Mouse (Mus musculus): Measurements from ENCODE around the gene Tspan18. TPM values are rescaled to one million over a fixed set of nuclear protein-coding genes. Genes with fewer than 3 reads are reported as not detected.

Tspan18 gene
- polyA plus RNA-seq, 1 experiment from 2014 or later: 30.3 TPM

DNA sequence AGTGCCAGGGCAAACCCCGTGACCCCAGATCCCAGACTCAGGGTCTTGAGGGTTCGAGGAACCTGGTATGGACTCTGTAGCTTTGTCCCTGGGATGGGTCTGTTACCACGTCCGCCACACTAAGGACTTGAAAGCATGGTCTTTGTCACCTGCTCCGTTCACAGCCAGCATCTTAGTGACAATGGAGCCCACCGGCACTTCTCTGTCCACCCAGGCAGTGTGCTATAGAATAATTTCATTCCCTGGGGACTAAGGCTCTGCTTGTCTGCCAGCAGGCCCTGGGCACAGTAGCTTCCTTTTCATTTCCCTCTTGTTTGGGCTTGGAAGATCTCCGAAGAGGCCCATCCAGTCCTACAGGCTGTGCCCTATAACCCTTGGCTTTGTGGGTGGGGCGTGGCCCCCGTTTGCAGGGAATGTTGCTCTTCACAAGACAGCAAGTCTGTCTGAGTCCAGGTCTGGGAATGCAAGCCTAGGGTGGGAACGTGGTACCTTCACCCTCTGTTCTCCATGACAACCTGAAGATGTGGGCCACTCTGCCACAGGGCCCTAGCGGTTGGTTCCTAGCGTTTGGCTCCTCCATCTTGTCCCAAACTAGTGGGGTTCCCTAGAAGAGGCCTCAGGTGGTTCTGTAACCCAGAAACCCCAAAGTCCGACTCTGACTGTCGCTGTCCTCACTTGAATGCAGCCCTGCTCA is 142.7 kb downstream of the Tspan18 start:
- Histone ChIP-seq H3K27ac (ENCODE audit: low read length) (peak overlapping the region; percentile 21; the same call in 1 of the 2 replicates), H3K4me3 (ENCODE audit: low read depth, low read length) (no peak overlapping the region), H3K27me3 (ENCODE audit: control insufficient read depth, insufficient read depth, low read length) (no peaks in the 10 kb centered on the region), H3K9me3 (ENCODE audit: control insufficient read depth, low read depth, low read length) (no peaks in the 10 kb centered on the region), H3K9ac (replicated peaks; ENCODE audit: low read depth, low read length) (no peak overlapping the region), H3K4me1 (ENCODE audit: control insufficient read depth, insufficient read depth, low read length) (peaks cover 33% of the 10 kb centered on the region), H3K36me3 (ENCODE audit: control insufficient read depth, insufficient read depth, low read length) (no peaks in the 10 kb centered on the region), H3K4me2 (replicated peaks; ENCODE audit: low read depth, low read length) (peak overlapping the region; percentile 22; the same call in 1 of the 2 replicates)
- ATAC-seq (ENCODE audit: insufficient number of reproducible peaks, insufficient read depth, low FRiP score, low read depth): no peak
- WGBS: 68% methylated on average over 14 of the region's 14 CpGs

DNA sequence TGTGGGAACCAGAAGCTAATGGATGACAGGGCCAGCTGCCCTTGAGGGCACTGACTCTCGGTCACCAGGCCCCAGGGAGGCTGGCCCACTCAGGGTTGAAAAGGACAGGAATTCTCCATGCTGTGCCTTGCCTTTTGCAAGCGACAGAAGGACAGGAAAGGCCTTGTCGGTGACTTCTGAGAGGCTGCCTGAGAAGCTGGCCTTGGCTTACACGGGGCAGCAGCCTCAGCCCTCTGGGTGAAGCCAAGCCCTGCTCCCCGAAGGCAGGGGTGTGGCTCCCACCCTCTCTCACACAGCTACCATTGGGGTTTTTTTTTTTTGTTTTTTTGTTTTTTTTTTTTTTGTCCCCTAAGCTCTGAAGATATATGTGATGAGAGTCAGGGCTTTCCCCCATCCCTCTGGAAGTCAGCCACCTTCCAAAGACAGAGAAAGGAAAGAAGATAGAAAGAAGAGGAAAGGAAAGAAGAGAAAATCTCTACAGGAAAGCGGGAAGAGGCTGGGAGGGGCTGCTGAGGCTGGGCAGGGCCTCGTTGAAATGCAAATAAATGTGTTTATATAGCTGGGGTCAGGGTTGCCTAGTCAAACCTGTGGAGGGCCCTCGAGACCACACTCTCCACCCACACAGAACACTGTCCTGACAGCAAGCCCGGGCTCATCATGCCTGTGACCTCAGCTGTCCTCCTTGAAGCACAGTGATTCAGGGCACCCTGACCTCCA is 143.4 kb downstream of the Tspan18 start:
- Histone ChIP-seq H3K36me3 (ENCODE audit: control insufficient read depth, insufficient read depth, low read length) (no peaks in the 10 kb centered on the region), H3K4me2 (replicated peaks; ENCODE audit: low read depth, low read length) (peak overlapping the region; percentile 22), H3K4me3 (ENCODE audit: low read depth, low read length) (no peak overlapping the region), H3K27ac (ENCODE audit: low read length) (peak overlapping the region; percentile 48; the same call in 1 of the 2 replicates), H3K9ac (replicated peaks; ENCODE audit: low read depth, low read length) (no peak overlapping the region), H3K4me1 (ENCODE audit: control insufficient read depth, insufficient read depth, low read length) (peaks cover 33% of the 10 kb centered on the region), H3K9me3 (ENCODE audit: control insufficient read depth, low read depth, low read length) (no peaks in the 10 kb centered on the region), H3K27me3 (ENCODE audit: control insufficient read depth, insufficient read depth, low read length) (no peaks in the 10 kb centered on the region)
- 29% methylated on average over 9 of the region's 9 CpGs for WGBS
- ATAC-seq (ENCODE audit: insufficient number of reproducible peaks, insufficient read depth, low FRiP score, low read depth): no peak

DNA sequence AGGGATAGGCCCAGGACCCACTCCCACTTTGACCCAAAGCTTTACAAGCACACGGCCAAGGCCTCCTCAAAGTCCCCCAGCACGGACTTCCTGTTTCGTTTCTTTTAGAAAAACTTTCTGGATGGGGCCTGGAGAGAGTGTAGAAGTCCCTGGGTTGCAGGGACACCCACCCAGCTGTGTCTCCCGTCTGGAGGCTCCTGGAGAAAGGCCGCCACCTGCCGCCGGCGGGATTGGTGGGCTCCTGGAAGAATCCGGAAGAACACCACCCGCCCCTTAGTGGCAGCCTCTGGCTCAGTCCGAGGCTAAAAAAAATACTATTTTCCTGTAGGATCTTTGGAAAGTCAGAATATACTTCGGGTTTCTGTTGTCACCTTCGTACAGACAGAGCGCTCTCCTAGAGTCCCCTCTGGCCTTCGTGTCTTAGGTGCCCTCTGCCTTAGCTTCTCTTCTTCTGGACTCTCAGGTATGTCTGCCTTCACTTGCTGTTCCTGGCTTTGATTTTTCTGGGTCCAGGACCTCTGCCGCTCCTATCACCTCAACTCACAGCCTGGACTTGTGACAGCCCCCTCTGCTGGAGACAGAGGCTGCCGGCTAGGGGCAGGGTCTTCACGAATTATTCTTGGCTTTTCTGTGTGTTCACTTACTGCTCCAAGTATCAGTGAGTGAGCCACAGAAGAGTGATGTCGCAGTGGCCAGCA is 145.4 kb downstream of the Tspan18 start:
- no peaks in the 10 kb centered on the region for H3K36me3 ChIP-seq (ENCODE audit: control insufficient read depth, insufficient read depth, low read length)
- WGBS: 9% methylated on average over 19 of the region's 19 CpGs
- peaks cover 26% of the 10 kb centered on the region for H3K4me1 ChIP-seq (ENCODE audit: control insufficient read depth, insufficient read depth, low read length)
- H3K4me3 ChIP-seq (ENCODE audit: low read depth, low read length): peak overlapping the region; percentile 76
- peak overlapping the region; percentile 69 for H3K9ac ChIP-seq (replicated peaks; ENCODE audit: low read depth, low read length)
- ATAC-seq (ENCODE audit: insufficient number of reproducible peaks, insufficient read depth, low FRiP score, low read depth): no peak
- peak overlapping the region; percentile 99 for H3K4me2 ChIP-seq (replicated peaks; ENCODE audit: low read depth, low read length)
- H3K27me3 ChIP-seq (ENCODE audit: control insufficient read depth, insufficient read depth, low read length): no peaks in the 10 kb centered on the region
- H3K27ac ChIP-seq (ENCODE audit: low read length): peak overlapping the region; percentile 52; the same call in 1 of the 2 replicates
- no peaks in the 10 kb centered on the region for H3K9me3 ChIP-seq (ENCODE audit: control insufficient read depth, low read depth, low read length)

DNA sequence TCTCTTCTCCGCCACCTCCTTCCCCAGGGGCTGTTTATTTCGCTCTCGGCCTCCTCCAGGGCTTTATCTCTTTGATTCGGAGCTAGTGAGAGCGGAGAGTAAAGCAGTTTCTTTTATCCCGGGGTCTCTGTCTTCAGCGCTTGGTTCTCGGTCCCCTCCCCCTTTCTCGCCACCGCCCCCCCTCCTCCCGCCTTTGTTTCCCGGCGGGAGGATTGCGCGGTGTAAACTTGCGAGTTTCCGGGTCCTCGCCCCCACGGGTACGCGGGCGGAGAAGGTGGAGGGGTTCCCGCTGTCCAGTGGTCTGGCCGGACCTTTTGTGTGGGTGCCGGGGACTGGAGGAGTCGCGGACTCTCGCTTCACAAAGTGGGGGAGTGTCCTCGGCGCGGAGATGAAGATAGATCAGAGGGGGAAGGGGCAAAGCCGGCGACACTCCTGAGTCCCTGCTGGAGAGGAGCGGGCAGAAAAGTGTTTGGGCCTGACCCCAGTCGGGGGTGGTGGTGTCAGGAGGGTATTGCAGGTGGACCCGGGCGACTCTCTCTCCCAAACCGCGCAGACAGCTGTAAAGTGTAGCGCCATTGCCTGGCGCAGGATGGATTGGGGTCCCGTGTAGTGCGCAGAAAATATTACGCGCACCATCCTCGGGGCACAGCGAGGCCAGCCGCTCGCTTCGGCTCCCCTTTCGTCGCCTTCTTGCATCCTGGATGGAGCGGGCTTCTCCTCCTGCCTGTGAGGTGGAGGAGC is 146.1 kb downstream of the Tspan18 start:
- H3K36me3 ChIP-seq (ENCODE audit: control insufficient read depth, insufficient read depth, low read length): no peaks in the 10 kb centered on the region
- no peaks in the 10 kb centered on the region for H3K9me3 ChIP-seq (ENCODE audit: control insufficient read depth, low read depth, low read length)
- peak overlapping the region; percentile 76 for H3K4me3 ChIP-seq (ENCODE audit: low read depth, low read length)
- under 1% methylated on average over 53 of the region's 53 CpGs for WGBS
- no peak for ATAC-seq (ENCODE audit: insufficient number of reproducible peaks, insufficient read depth, low FRiP score, low read depth)
- H3K4me2 ChIP-seq (replicated peaks; ENCODE audit: low read depth, low read length): peak overlapping the region; percentile 99
- H3K27ac ChIP-seq (ENCODE audit: low read length): peak overlapping the region; percentile 52
- peaks cover 23% of the 10 kb centered on the region for H3K4me1 ChIP-seq (ENCODE audit: control insufficient read depth, insufficient read depth, low read length)
- H3K9ac ChIP-seq (replicated peaks; ENCODE audit: low read depth, low read length): peak overlapping the region; percentile 69
- H3K27me3 ChIP-seq (ENCODE audit: control insufficient read depth, insufficient read depth, low read length): no peaks in the 10 kb centered on the region

DNA sequence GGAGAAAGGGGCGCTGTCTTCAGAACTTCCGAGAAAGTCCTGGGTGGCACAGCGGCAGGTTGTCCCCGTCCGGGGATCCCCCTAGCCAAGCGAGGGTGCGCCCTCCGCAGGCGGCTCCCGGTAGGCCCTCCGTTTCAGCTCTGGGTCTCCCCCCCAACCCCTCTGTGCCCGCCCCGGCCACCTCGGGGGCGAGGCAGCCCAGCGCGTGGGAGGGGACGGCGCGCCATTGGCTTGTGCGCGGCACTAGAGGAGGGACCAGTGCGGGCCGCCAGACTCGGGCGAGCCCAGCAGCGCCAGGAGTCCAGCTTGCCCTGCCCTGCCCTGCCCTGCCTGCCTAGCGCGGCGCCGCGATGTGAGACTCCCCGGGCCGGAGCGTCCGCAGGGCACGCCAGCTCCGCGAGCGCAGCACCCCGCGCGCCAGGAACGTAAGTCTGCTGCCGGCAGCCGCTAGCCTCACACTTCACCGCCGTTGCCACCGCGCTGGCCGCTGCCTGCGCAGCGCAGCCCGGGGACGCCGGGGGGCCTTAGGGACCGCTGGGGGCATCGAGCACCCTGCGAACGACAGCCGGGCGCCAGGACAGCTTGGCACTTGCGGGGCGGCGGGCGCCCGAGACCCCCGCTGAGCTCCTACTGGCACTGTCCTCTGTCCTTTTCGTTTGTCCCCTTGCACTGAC is 146.8 kb downstream of the Tspan18 start, which contains the start of gene Trp53i11:
Gene Trp53i11, plus strand, starts transcription at position 226 of the 674 bp plus-strand sequence.
- H3K4me3 ChIP-seq (ENCODE audit: low read depth, low read length): peak within 1 kb of the TSS; percentile 76
- peak within 1 kb of the TSS; percentile 99 for H3K4me2 ChIP-seq (replicated peaks; ENCODE audit: low read depth, low read length)
- H3K27me3 ChIP-seq (ENCODE audit: control insufficient read depth, insufficient read depth, low read length): no peaks in the 10 kb centered on the region
- peaks cover 18% of the 10 kb centered on the region for H3K4me1 ChIP-seq (ENCODE audit: control insufficient read depth, insufficient read depth, low read length)
- H3K36me3 ChIP-seq (ENCODE audit: control insufficient read depth, insufficient read depth, low read length): no peaks in the 10 kb centered on the region
- WGBS: under 1% methylated on average over 69 of the region's 69 CpGs
- H3K9me3 ChIP-seq (ENCODE audit: control insufficient read depth, low read depth, low read length): no peaks in the 10 kb centered on the region
- ATAC-seq (ENCODE audit: insufficient number of reproducible peaks, insufficient read depth, low FRiP score, low read depth): peak; percentile 90
- H3K9ac ChIP-seq (replicated peaks; ENCODE audit: low read depth, low read length): peak within 1 kb of the TSS; percentile 69
- H3K27ac ChIP-seq (ENCODE audit: low read length): peak within 1 kb of the TSS; percentile 52

DNA sequence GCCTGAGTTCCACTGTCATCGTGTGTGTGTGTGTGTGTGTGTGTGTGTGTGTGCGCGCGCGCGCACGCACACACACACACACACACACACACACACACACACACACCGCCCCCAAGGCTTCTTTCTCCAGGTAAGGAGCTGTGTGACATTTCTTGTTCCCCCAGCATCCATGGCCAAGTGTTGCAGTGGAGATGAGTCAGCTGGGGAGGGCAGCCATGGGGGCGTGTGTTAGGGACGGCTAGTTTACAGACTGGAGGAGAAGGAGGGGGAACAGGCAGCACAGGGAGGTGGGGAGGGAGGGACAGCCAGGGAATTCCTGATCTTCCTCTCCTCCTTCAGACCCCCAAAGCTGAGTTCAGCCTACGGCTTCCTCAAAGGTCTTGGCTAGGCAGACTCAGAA is 151.4 kb downstream of the Tspan18 start:
- Histone ChIP-seq H3K9me3 (ENCODE audit: control insufficient read depth, low read depth, low read length) (no peaks in the 10 kb centered on the region), H3K9ac (replicated peaks; ENCODE audit: low read depth, low read length) (no peak overlapping the region), H3K4me1 (ENCODE audit: control insufficient read depth, insufficient read depth, low read length) (0 out of 2 replicates have a peak, but pooled peaks cover 10% of the 10 kb centered on the region), H3K27me3 (ENCODE audit: control insufficient read depth, insufficient read depth, low read length) (no peaks in the 10 kb centered on the region), H3K36me3 (ENCODE audit: control insufficient read depth, insufficient read depth, low read length) (no peaks in the 10 kb centered on the region), H3K27ac (ENCODE audit: low read length) (no peak overlapping the region), H3K4me2 (replicated peaks; ENCODE audit: low read depth, low read length) (no peak overlapping the region), H3K4me3 (ENCODE audit: low read depth, low read length) (no peak overlapping the region)
- WGBS: 67% methylated on average over 11 of the region's 11 CpGs
- no peak for ATAC-seq (ENCODE audit: insufficient number of reproducible peaks, insufficient read depth, low FRiP score, low read depth)

DNA sequence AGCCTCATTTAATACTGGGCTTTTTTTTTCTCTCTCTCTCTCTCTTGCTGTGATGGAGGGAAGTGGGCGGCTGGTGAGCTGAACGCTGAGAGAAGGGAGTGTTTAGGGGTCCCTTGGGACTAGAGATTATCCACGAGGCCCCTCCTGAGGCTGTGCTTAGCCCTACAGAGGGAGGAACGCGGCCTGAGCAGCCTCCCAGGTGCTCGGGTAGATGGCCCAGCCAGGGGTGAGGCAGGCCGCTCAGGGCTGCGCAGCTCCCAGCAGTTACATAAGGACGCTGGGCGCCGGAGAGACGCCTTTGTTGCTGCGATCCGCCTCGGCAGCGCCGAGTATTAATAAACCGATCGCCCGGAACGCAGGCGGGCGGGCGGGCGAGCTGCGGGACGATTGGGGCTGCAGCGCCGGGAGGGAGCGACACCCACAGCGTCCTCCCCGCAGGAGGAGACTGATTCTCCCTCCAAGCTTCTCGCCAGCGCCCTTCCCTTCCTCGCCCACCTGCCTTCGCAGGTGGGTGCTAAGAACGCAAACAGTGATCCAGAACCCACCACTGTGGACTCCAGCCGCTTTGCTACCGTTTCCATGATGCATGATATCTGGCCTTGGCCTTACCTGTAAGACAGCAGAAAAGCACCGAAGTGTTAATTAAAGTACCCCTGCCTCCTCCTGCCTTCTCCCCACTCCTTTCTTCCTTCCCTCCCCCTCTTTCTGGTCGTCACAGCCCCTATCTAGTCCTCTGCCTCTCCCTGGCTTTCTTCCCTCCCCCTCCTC is 154.0 kb downstream of the Tspan18 start:
- peak overlapping the region; percentile 28; the same call in 1 of the 2 replicates for H3K9ac ChIP-seq (replicated peaks; ENCODE audit: low read depth, low read length)
- H3K27me3 ChIP-seq (ENCODE audit: control insufficient read depth, insufficient read depth, low read length): no peaks in the 10 kb centered on the region
- H3K36me3 ChIP-seq (ENCODE audit: control insufficient read depth, insufficient read depth, low read length): no peaks in the 10 kb centered on the region
- no peak for ATAC-seq (ENCODE audit: insufficient number of reproducible peaks, insufficient read depth, low FRiP score, low read depth)
- H3K27ac ChIP-seq (ENCODE audit: low read length): no peak overlapping the region
- no peaks in the 10 kb centered on the region for H3K9me3 ChIP-seq (ENCODE audit: control insufficient read depth, low read depth, low read length)
- peak overlapping the region; percentile 20 for H3K4me3 ChIP-seq (ENCODE audit: low read depth, low read length)
- peaks cover 33% of the 10 kb centered on the region for H3K4me1 ChIP-seq (ENCODE audit: control insufficient read depth, insufficient read depth, low read length)
- 5% methylated on average over 41 of the region's 41 CpGs for WGBS
- H3K4me2 ChIP-seq (replicated peaks; ENCODE audit: low read depth, low read length): peak overlapping the region; percentile 51

All from stomach, embryonic 14.5 days (tissue).